Mouse (Mus musculus): ENCODE results near the gene Mycl.

DNA sequence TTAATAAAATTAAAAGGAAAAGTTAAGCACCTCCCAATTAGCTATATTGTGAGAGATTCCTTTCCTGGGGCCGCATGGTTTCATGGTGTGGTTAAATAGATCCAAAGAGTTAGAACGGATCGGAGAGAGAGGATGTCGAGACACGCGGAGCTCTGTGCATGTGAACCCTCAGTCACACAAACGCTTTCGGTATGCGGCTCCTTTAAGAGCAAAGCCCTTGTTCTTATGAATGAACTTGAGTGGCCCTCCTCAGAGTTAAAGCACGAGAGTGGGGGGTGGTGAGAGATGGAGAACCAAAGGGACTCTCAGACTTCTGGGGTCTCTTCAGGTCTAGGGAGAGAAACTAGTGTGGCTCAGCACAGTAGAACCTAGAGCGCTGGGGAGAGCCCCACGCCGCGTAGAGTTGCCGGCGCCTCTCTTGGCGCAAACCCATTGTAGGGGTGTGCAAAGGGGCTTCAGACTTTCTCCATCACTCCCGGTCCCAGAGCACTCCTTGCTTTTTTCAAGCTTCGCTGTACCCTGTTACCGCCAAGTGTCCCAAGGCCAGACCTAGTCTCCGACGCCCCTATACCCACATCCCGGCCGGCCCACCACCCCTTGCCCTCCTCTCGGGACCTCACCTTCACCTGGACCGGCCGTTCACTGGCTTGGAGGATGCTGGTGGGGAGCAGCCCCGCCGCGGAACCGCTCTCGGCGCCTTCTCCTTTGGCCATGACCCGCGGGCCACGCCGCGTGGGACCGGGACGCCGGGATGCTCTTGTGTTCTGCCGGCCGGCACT is 34.9 kb upstream of the Mycl start:
- TF ChIP-seq POLR2A (IDR thresholded peaks at IDR 0.05; ENCODE audit: borderline replicate concordance, extremely low read depth, insufficient read depth, insufficient read length, poor library complexity, severe bottlenecking) (no peak), CTCF (IDR thresholded peaks at IDR 0.05; ENCODE audit: borderline replicate concordance, extremely low read depth, insufficient read depth, insufficient read length) (no peak)
